8 mouse cellular contexts compared by ENCODE assay signal in genomic region chr19:57491030-57491429, GRCm38 (mm10). TPM values are rescaled to one million over a fixed set of nuclear protein-coding genes. Genes with fewer than 3 reads are reported as not detected.
A peak's percentile ranks its signal among the peaks of the same experiment; 100 is the strongest.
DNase-seq lines count a peak whose midpoint lies in the region; ATAC-seq lines count a peak whose summit lies in the region.

No protein-coding gene starts in this region.

- no peaks in the 10 kb centered on the region for H3K36me3 ChIP-seq in forebrain, embryonic 12.5 days (replicated peaks)
- H3K36me3 ChIP-seq in forebrain, embryonic 15.5 days, result no peaks in the 10 kb centered on the region
- peaks cover 27% of the 10 kb centered on the region for H3K36me3 ChIP-seq in liver, embryonic 12.5 days

- peak; percentile 28 for DNase-seq in urinary bladder, postnatal 14 days (ENCODE audit: low spot score)
- no peak for DNase-seq in urinary bladder, postnatal 4 days (ENCODE audit: low spot score in 2 of 2)
- peak; percentile 58 for DNase-seq in yolk sac, embryonic 10.5 days (ENCODE audit: low spot score)
- DNase-seq in lung, postnatal 4 days, result no peak
- no peak for DNase-seq in layer of hippocampus, adult 8-10 months (ENCODE audit: low spot score in 2 of 2)

- H3K9me3 ChIP-seq in forebrain, embryonic 12.5 days, result no peaks in the 10 kb centered on the region
- no peaks in the 10 kb centered on the region for H3K9me3 ChIP-seq in forebrain, embryonic 15.5 days
- no peaks in the 10 kb centered on the region for H3K9me3 ChIP-seq in liver, embryonic 12.5 days (replicated peaks)

- WGBS in forebrain, embryonic 12.5 days, result 52% methylated on average over 8 of the region's 8 CpGs
- 53% methylated on average over 8 of the region's 8 CpGs for WGBS in forebrain, embryonic 15.5 days
- WGBS in liver, embryonic 12.5 days (ENCODE audit: insufficient replicate concordance), result 71% methylated on average over 8 of the region's 8 CpGs

- 0 out of 2 replicates have a peak overlapping the region, but pooled peaks have one; percentile 19 for H3K27ac ChIP-seq in forebrain, embryonic 12.5 days
- no peak overlapping the region for H3K27ac ChIP-seq in forebrain, embryonic 15.5 days (replicated peaks)
- H3K27ac ChIP-seq in liver, embryonic 12.5 days, result peak overlapping the region; percentile 4; the same call in 1 of the 2 replicates

- no peak overlapping the region for H3K9ac ChIP-seq in forebrain, embryonic 12.5 days
- no peak overlapping the region for H3K9ac ChIP-seq in forebrain, embryonic 15.5 days (replicated peaks)
- no peak overlapping the region for H3K9ac ChIP-seq in liver, embryonic 12.5 days

- H3K4me3 ChIP-seq in forebrain, embryonic 12.5 days (replicated peaks), result no peak overlapping the region
- no peak overlapping the region for H3K4me3 ChIP-seq in forebrain, embryonic 15.5 days
- no peak overlapping the region for H3K4me3 ChIP-seq in liver, embryonic 12.5 days

- no peaks in the 10 kb centered on the region; the same call in 1 of the 2 replicates for H3K4me1 ChIP-seq in forebrain, embryonic 12.5 days
- H3K4me1 ChIP-seq in forebrain, embryonic 15.5 days, result peaks cover 9% of the 10 kb centered on the region; the same call in 1 of the 2 replicates
- no peaks in the 10 kb centered on the region for H3K4me1 ChIP-seq in liver, embryonic 12.5 days

- H3K4me2 ChIP-seq in forebrain, embryonic 12.5 days, result no peak overlapping the region
- H3K4me2 ChIP-seq in forebrain, embryonic 15.5 days (replicated peaks), result no peak overlapping the region
- H3K4me2 ChIP-seq in liver, embryonic 12.5 days, result no peak overlapping the region

- H3K27me3 ChIP-seq in forebrain, embryonic 12.5 days, result no peaks in the 10 kb centered on the region
- no peaks in the 10 kb centered on the region for H3K27me3 ChIP-seq in forebrain, embryonic 15.5 days
- H3K27me3 ChIP-seq in liver, embryonic 12.5 days (replicated peaks), result no peaks in the 10 kb centered on the region

- peak; percentile 55; the same call in 1 of the 2 replicates for ATAC-seq in forebrain, embryonic 12.5 days (ENCODE audit: low FRiP score)
- no peak for ATAC-seq in forebrain, embryonic 15.5 days (replicated peaks)
- no peak for ATAC-seq in liver, embryonic 12.5 days

RNA-seq across cellular contexts. Expression of gene Trub1, which starts 38.3 kb away (rescaled TPM):
- 18.4 and 20.1 TPM in 2 replicates for polyA plus RNA-seq in forebrain, embryonic 12.5 days (2016; fragmentation: Nextera tagmentation; extraction: Ambion mirVana)
- 16.3 and 17.5 TPM in 2 replicates for polyA plus RNA-seq in forebrain, embryonic 15.5 days (2015; fragmentation: Nextera tagmentation; extraction: Ambion mirVana)
- polyA plus RNA-seq in liver, embryonic 12.5 days (2016; fragmentation: Nextera tagmentation; extraction: Ambion mirVana), result 14.6 and 17.3 TPM in 2 replicates
- 10 to 100 TPM; 17.3 to 18.5 (median 17.9) TPM for total RNA-seq in layer of hippocampus, adult 8-10 months (2022)

Comparison
In these comparisons a context has a peak if more than half of its experiments do, and no peak if none do; other contexts are left out.
1. DNase-seq: peak in urinary bladder, postnatal 14 days (single experiment) and yolk sac, embryonic 10.5 days (single experiment); none in urinary bladder, postnatal 4 days (0 of 2), lung, postnatal 4 days (0 of 2) and layer of hippocampus, adult 8-10 months (0 of 2).